Mouse (Mus musculus) heart, adult 2 months (tissue): ENCODE measurements around the gene Gm49387. TPM values are rescaled to one million over a fixed set of nuclear protein-coding genes. Genes with fewer than 3 reads are reported as not detected.

Source experiments
- DNase-seq, 2 experiments: peaks; one replicate each; pipeline ENCODE4 v3.0.0; 2021
- H3K27ac ChIP-seq: fragments of 200-600 bp; 2 replicates; pipeline ENCODE4 v1.8.1; 2022
- H3K27me3 ChIP-seq: fragments of 200-500 bp; 2 replicates; pipeline ENCODE4 v1.6.1; 2012; ENCODE audit warnings: mild to moderate bottlenecking, low read length, inconsistent platforms, mixed read lengths; ENCODE audit not compliant: control insufficient read depth, insufficient read depth
- H3K36me3 ChIP-seq: fragments of 200-500 bp; 2 replicates; pipeline ENCODE4 v1.6.1; 2012; ENCODE audit warnings: low read length, inconsistent platforms; ENCODE audit not compliant: control insufficient read depth, insufficient read depth
- H3K4me1 ChIP-seq: fragments of 200-500 bp; 2 replicates; pipeline ENCODE4 v1.6.1; 2011; ENCODE audit warnings: low read length; ENCODE audit not compliant: control insufficient read depth, insufficient read depth
- H3K4me3 ChIP-seq: fragments of 200-600 bp; 2 replicates; pipeline ENCODE4 v1.8.1; 2022
- H3K79me2 ChIP-seq: fragments of 200-500 bp; replicated peaks from 2 replicates; pipeline ENCODE4 v1.6.1; 2012; ENCODE audit warnings: mild to moderate bottlenecking, inconsistent platforms, low read length, moderate library complexity, mixed read lengths; ENCODE audit not compliant: control insufficient read depth, insufficient read depth
- H3K9ac ChIP-seq: fragments of 200-500 bp; 2 replicates; pipeline ENCODE4 v1.6.1; 2012; ENCODE audit warnings: low read depth, mild to moderate bottlenecking, control low read depth, inconsistent platforms, low read length, mixed read lengths
- CTCF ChIP-seq: fragments of 200-600 bp; IDR thresholded peaks from 2 replicates; pipeline ENCODE4 v1.8.1; 2022; ENCODE audit warnings: antibody characterized with exemption, mild to moderate bottlenecking, moderate library complexity
- EP300 ChIP-seq: fragments of 200-500 bp; IDR thresholded peaks from 2 replicates; pipeline ENCODE4 v1.6.1; 2011; ENCODE audit warnings: low read depth, low read length, control low read depth; ENCODE audit not compliant: insufficient read depth
- POLR2A ChIP-seq: fragments of 200-500 bp; IDR thresholded peaks from 2 replicates; pipeline ENCODE4 v1.6.1; 2011; ENCODE audit warnings: mild to moderate bottlenecking, low read depth, low read length, control low read depth; ENCODE audit not compliant: insufficient read depth
- WGBS: fragments of 180-500 bp; shearing (Covaris S2); methylation state at CpG from one replicate; pipeline ENCODE4 v1.1.7; 2018; 5-methylcytosine and 5-hydroxymethylcytosine counted together
- intact Hi-C: fragments of 180-260 bp; cut with DNase I; formaldehyde crosslinking; loops from one replicate; pipeline ENCODE4 v1.15.1; 2025
- polyA plus RNA-seq: library from polyadenylated mRNA; depleted of rRNA; stranded (reverse); fragments of >200 nt; gene quantifications from 2 replicates; pipeline ENCODE4 v1.2.3, GENCODE M21; 2012
- total RNA-seq, 2 experiments: library from RNA; stranded (reverse); gene quantifications; 2 replicates each; pipeline ENCODE4 v1.2.3; 2021

Gene Gm49387
- total and polyA plus RNA-seq, 3 experiments: 0.66 to 2.4 (median 0.86) TPM

GRCm38 (mm10) chr14:31650347-31650746 is 9.7 kb upstream of the Gm49387 start:
- Histone ChIP-seq H3K36me3 (no peaks in the 10 kb centered on the region), H3K27me3 (no peaks in the 10 kb centered on the region), H3K4me3 (no peak overlapping the region), H3K9ac (no peak overlapping the region), H3K27ac (no peak overlapping the region), H3K79me2 (0 out of 2 replicates have a peak, but pooled peaks cover 2% of the 10 kb centered on the region), H3K4me1 (no peaks in the 10 kb centered on the region; the same call in 1 of the 2 replicates)
- intact Hi-C loops: loop anchor here (10.0 kb wide), 1 partner anchor 544 kb away; no protein-coding TSS in a partner anchor
- peak in 1 of 2 experiments; percentile 9 for DNase-seq
- 96% methylated on average over 3 of the region's 3 CpGs for WGBS
- TF ChIP-seq CTCF: peak; percentile 49
- no peak for TF ChIP-seq POLR2A
- TF ChIP-seq EP300: no peak

DNA sequence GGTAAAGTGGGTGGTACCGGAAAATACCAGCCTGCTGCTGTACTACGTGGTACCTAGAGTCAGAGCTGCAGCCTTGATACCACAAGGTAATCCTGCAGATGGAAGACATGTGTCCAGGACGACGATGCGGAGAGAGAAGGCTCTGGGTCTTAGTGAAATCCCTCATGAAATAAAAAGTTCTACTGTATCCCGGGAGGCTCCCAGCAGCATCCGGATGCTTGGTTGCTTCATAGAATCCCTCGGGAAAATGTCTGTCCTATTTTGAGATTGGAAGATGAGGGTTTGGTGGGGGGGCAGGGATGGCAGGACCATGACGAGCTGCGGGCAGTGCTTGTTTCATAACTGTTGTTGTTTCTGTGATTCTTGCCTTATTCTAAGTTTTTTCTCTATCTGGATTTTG is 7.3 kb upstream of the Gm49387 start:
- no peak overlapping the region; the same call in 1 of the 2 replicates for H3K27ac ChIP-seq
- 74% methylated on average over 10 of the region's 10 CpGs for WGBS
- no peak for TF ChIP-seq POLR2A
- no peak for TF ChIP-seq EP300
- TF ChIP-seq CTCF: no peak

DNA sequence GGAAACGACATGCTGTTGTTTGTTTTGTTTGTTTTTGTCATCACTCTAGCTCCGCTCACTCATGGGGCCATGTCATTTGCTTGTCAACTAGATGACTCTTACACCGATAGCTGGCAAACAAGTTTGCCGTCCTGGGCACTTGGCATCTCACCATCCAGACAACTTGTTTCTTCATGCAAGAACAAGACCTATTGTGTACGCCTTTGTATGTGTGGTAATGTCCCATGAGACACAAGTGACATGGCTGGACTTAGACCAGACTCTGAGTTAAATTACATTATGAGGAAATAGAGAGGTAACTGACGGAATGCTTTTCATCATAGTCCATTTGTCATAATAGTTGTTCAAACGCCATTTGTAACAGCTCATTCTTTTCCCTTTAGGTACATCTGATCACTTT is 5.2 kb upstream of the Gm49387 start:
- no peak for DNase-seq

More for the DNA sequence above, 7.3 kb upstream of the Gm49387 start:
- DNase-seq: peak in 1 of 2 experiments; percentile 18
- H3K27me3 ChIP-seq: no peaks in the 10 kb centered on the region
- intact Hi-C loops: no loop called here
- 0 out of 2 replicates have a peak, but pooled peaks cover 2% of the 10 kb centered on the region for H3K79me2 ChIP-seq
- no peak overlapping the region for H3K4me3 ChIP-seq
- no peak overlapping the region for H3K9ac ChIP-seq
- H3K36me3 ChIP-seq: no peaks in the 10 kb centered on the region
- no peaks in the 10 kb centered on the region; the same call in 1 of the 2 replicates for H3K4me1 ChIP-seq

DNA sequence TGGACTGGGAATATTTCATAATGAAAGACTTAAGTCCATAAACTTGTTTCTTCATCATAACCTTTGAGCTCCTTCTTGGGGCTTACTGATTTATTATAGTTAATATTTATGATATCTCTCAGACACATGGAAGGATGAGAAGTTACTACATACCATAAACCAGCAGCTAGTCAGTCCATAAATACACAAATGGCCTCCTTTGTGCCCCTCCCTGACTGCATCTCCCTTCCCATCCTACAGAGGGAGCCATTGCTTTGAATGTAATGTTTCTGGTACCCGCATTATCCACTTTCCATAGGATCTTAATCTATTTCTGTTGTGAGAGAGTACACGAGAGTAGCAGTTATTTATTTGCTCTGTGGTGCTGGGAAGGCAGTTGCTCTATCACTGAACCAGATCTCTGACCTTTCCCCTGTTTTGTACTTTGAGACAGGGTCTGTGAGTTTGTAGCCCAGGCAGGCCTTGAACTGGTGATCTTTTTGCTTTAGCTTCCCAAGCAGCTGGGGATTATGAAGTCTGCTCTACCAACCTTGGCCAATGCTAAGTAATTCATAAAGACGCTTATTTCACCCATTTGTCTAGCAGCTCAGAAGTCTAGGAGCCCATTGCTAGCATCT is 4.4 kb upstream of the Gm49387 start:
- H3K27ac ChIP-seq: no peak overlapping the region
- DNase-seq: no peak
- H3K4me1 ChIP-seq: peaks cover 1% of the 10 kb centered on the region; the same call in 1 of the 2 replicates
- TF ChIP-seq POLR2A: no peak
- TF ChIP-seq CTCF: peak; percentile 70
- 75% methylated on average over 3 of the region's 3 CpGs for WGBS
- no peak overlapping the region for H3K9ac ChIP-seq
- intact Hi-C loops: loop anchor here (5.0 kb wide), 2 partner anchors 442 to 827 kb away; partner anchors contain the start of genes Dph3 and Oxnad1
- H3K27me3 ChIP-seq: no peaks in the 10 kb centered on the region
- H3K79me2 ChIP-seq: 0 out of 2 replicates have a peak, but pooled peaks cover 2% of the 10 kb centered on the region
- no peak overlapping the region for H3K4me3 ChIP-seq
- no peaks in the 10 kb centered on the region for H3K36me3 ChIP-seq

More for the DNA sequence above, 5.2 kb upstream of the Gm49387 start:
- Histone ChIP-seq H3K79me2 (0 out of 2 replicates have a peak, but pooled peaks cover 2% of the 10 kb centered on the region), H3K36me3 (no peaks in the 10 kb centered on the region), H3K27ac (no peak overlapping the region), H3K27me3 (no peaks in the 10 kb centered on the region), H3K4me1 (no peaks in the 10 kb centered on the region), H3K4me3 (no peak overlapping the region), H3K9ac (no peak overlapping the region)
- intact Hi-C loops: no loop called here
- WGBS: 87% methylated on average over 7 of the region's 7 CpGs
- TF ChIP-seq EP300 (no peak), CTCF (no peak), POLR2A (no peak)

DNA sequence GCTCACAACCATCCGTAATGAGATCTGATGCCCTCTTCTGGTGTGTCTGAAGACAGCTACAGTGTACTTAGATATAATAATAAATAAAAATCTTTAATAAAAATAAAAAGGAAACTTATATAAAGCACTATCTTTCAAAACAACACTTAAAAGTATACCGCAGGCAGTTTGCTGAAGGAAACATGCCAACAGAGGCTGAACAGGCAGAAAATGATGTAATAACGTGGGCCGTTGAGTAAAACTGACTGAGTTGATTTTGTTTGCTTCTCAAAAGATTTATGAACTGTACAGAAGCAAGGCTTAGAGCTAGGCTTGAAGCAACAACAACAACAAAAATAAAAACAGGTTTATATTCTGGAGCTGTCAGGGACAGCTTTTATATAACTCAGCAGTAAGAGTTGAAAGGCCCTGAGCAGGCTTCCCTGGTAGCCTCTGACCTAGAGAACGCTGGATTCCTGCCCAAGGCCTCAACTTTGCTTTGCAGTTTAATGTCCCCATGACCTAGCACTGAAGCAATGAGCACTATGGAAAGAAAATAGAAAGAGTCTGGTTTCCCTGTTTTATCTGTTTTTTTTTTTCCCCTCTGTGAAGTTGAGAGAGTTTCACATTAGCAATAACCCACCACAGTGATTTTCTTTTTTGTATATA is 3.6 kb upstream of the Gm49387 start:
- Histone ChIP-seq H3K9ac (no peak overlapping the region), H3K4me3 (no peak overlapping the region), H3K36me3 (no peaks in the 10 kb centered on the region; the same call in 1 of the 2 replicates), H3K79me2 (0 out of 2 replicates have a peak, but pooled peaks cover 2% of the 10 kb centered on the region), H3K27ac (no peak overlapping the region), H3K27me3 (no peaks in the 10 kb centered on the region), H3K4me1 (peaks cover 1% of the 10 kb centered on the region; the same call in 1 of the 2 replicates)
- intact Hi-C loops: loop anchor here (5.0 kb wide), 2 partner anchors 443 to 828 kb away; partner anchors contain the start of genes Dph3 and Oxnad1
- 80% methylated on average over 5 of the region's 5 CpGs for whole genome bisulfite sequencing
- TF ChIP-seq POLR2A (no peak), CTCF (no peak), EP300 (no peak)
- no peak for DNase-seq
